Mouse (Mus musculus) c-Kit-positive CD71-negative TER-119-negative erythroid progenitor cells, embryonic 14.5 days (primary cell): ENCODE results near the gene Serinc3.

Experiments
- DNase-seq: peaks from one replicate; pipeline ENCODE4 v3.0.0-alpha.2; 2013; ENCODE audit warnings: low read depth

Serinc3 gene

GRCm38 (mm10) chr2:163593636-163594282, 51.2 kb downstream of the Serinc3 start:
- no peak for DNase-seq

GRCm38 (mm10) chr2:163592084-163592483, 52.8 kb downstream of the Serinc3 start:
- no peak for DNase-seq

GRCm38 (mm10) chr2:163590996-163591395, 53.9 kb downstream of the Serinc3 start:
- DNase-seq: no peak

- no peak for DNase-seq
Measured at GRCm38 (mm10) chr2:163590211-163590610, 54.7 kb downstream of the Serinc3 start.

GRCm38 (mm10) chr2:163587506-163587905, 57.4 kb downstream of the Serinc3 start:
- DNase-seq: no peak

GRCm38 (mm10) chr2:163586384-163587261, 58.3 kb downstream of the Serinc3 start:
- DNase-seq: no peak

GRCm38 (mm10) chr2:163584088-163584426, 60.9 kb downstream of the Serinc3 start:
- DNase-seq: no peak

- DNase-seq: no peak
Measured at GRCm38 (mm10) chr2:163583226-163584087, 61.5 kb downstream of the Serinc3 start.

GRCm38 (mm10) chr2:163580069-163580945, 64.6 kb downstream of the Serinc3 start:
- no peak for DNase-seq

- DNase-seq: no peak
Measured at GRCm38 (mm10) chr2:163577986-163578385, 66.9 kb downstream of the Serinc3 start.

GRCm38 (mm10) chr2:163575248-163575647, 69.7 kb downstream of the Serinc3 start:
- no peak for DNase-seq

GRCm38 (mm10) chr2:163574321-163574720, 70.6 kb downstream of the Serinc3 start:
- DNase-seq: no peak
